Mouse (Mus musculus) brain, embryonic 14.5 days (tissue): ENCODE data around the gene Bspry. TPM values are rescaled to one million over a fixed set of nuclear protein-coding genes. Genes with fewer than 3 reads are reported as not detected.

Experiments
- DNase-seq: peaks from one replicate; pipeline ENCODE4 v3.0.0-alpha.2; 2011; ENCODE audit warnings: low read depth
- CTCF ChIP-seq: fragments of 200-500 bp; IDR thresholded peaks from 2 replicates; pipeline ENCODE4 v1.5.1; 2012; ENCODE audit warnings: inconsistent platforms, mild to moderate bottlenecking, moderate library complexity, borderline replicate concordance; ENCODE audit not compliant: insufficient read depth, insufficient read length; ENCODE audit errors: extremely low read depth
- POLR2A ChIP-seq: fragments of 200-500 bp; IDR thresholded peaks from 2 replicates; pipeline ENCODE4 v1.6.1; 2012; ENCODE audit warnings: mild to moderate bottlenecking, inconsistent platforms, borderline replicate concordance; ENCODE audit not compliant: poor library complexity, insufficient read depth, insufficient read length, severe bottlenecking; ENCODE audit errors: extremely low read depth
- polyA plus RNA-seq: library from polyadenylated mRNA; depleted of rRNA; stranded (reverse); fragments of >200 nt; gene quantifications from 2 replicates; pipeline ENCODE4 v1.2.3, GENCODE M21; 2012

Gene Bspry
- polyA plus RNA-seq, 1 experiment = 0.72 TPM

GRCm38 (mm10) chr4:62486162-62486696 is 6.4 kb downstream of the Bspry start:
- no peak for TF ChIP-seq CTCF
- TF ChIP-seq POLR2A = no peak

GRCm38 (mm10) chr4:62487172-62487571 is 7.3 kb downstream of the Bspry start:
- no peak for DNase-seq
- TF ChIP-seq POLR2A (no peak), CTCF (no peak)

More at GRCm38 (mm10) chr4:62486162-62486696, 6.4 kb downstream of the Bspry start:
- no peak for DNase-seq

- TF ChIP-seq POLR2A (no peak), CTCF (no peak)
- DNase-seq = no peak
Measured at GRCm38 (mm10) chr4:62487914-62488313, 8.1 kb downstream of the Bspry start.

GRCm38 (mm10) chr4:62492682-62493081 is 12.8 kb downstream of the Bspry start:
- no peak for DNase-seq
- TF ChIP-seq POLR2A (no peak), CTCF (no peak)

- no peak for DNase-seq
Measured at GRCm38 (mm10) chr4:62494230-62494629, 14.4 kb downstream of the Bspry start.

GRCm38 (mm10) chr4:62495946-62496345 is 16.1 kb downstream of the Bspry start:
- no peak for DNase-seq
- TF ChIP-seq POLR2A = no peak
- no peak for TF ChIP-seq CTCF

More at GRCm38 (mm10) chr4:62494230-62494629, 14.4 kb downstream of the Bspry start:
- TF ChIP-seq CTCF (no peak), POLR2A (no peak)

- TF ChIP-seq CTCF = no peak
- TF ChIP-seq POLR2A = no peak
- DNase-seq = peak; percentile 52
Measured at GRCm38 (mm10) chr4:62496815-62497214, 17.0 kb downstream of the Bspry start.

GRCm38 (mm10) chr4:62500799-62501198 is 20.9 kb downstream of the Bspry start:
- TF ChIP-seq POLR2A (no peak), CTCF (no peak)
- no peak for DNase-seq

GRCm38 (mm10) chr4:62501534-62501933 is 21.7 kb downstream of the Bspry start:
- TF ChIP-seq CTCF (no peak), POLR2A (no peak)
- peak; percentile 38 for DNase-seq

- peak; percentile 96 for DNase-seq
- peak; percentile 53; the same call in 1 of the 2 replicates for TF ChIP-seq POLR2A
- TF ChIP-seq CTCF = no peak
Measured at GRCm38 (mm10) chr4:62501964-62502732, 22.3 kb downstream of the Bspry start.

GRCm38 (mm10) chr4:62502969-62503368 is 23.1 kb downstream of the Bspry start:
- no peak for TF ChIP-seq CTCF
- TF ChIP-seq POLR2A = no peak
- no peak for DNase-seq

- DNase-seq = no peak
- TF ChIP-seq CTCF (no peak), POLR2A (no peak)
Measured at GRCm38 (mm10) chr4:62503374-62503970, 23.6 kb downstream of the Bspry start, which contains the start of gene Hdhd3. Gene Hdhd3 (minus strand): TSS chr4:62503467.

- TF ChIP-seq POLR2A = no peak
- TF ChIP-seq CTCF = no peak
- no peak for DNase-seq
Measured at GRCm38 (mm10) chr4:62505991-62506390, 26.1 kb downstream of the Bspry start.
